Mouse (Mus musculus): ENCODE data around the gene Tac1.
"Not testable (repeated sequence)": the region's sequence is repeated elsewhere in the genome, so short reads cannot be mapped to it uniquely, and the experiment has no call there.

Gene Tac1

DNA sequence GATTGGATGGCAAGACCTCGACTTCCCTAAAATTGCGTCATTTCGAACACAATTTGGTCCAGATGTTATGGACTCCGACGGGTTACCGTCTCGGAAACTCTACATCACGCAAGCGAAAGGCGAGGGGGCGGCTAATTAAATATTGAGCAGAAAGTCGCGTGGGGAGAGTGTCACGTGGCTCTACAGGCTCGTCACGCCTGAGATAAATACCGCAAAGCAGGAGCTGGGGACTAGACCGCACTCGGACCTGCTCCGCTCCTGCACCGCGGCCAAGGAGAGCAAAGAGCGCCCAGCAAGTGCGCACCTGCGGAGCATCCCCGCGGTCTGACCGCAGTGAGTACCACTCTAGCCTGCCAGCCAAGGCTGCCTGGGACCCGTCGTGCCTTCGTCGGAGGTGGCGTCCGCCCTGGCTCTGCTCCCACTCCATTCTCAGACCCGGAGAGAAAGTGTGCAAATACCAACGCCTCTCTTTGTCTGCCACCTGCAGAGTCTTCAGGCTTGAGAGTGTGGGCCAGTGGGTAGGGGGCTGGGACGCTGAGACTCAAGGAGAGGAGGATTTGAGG lies at the start of gene Tac1:
Gene Tac1 (plus strand): TSS at position 51 of the 563 bp plus-strand sequence.
- DNase-seq (ENCODE audit: low spot score): peak; percentile 10

GRCm38 (mm10) chr6:7543511-7543910 lies 11.2 kb upstream of the Tac1 start:
- DNase-seq (ENCODE audit: low spot score): not testable (repeated sequence)

DNA sequence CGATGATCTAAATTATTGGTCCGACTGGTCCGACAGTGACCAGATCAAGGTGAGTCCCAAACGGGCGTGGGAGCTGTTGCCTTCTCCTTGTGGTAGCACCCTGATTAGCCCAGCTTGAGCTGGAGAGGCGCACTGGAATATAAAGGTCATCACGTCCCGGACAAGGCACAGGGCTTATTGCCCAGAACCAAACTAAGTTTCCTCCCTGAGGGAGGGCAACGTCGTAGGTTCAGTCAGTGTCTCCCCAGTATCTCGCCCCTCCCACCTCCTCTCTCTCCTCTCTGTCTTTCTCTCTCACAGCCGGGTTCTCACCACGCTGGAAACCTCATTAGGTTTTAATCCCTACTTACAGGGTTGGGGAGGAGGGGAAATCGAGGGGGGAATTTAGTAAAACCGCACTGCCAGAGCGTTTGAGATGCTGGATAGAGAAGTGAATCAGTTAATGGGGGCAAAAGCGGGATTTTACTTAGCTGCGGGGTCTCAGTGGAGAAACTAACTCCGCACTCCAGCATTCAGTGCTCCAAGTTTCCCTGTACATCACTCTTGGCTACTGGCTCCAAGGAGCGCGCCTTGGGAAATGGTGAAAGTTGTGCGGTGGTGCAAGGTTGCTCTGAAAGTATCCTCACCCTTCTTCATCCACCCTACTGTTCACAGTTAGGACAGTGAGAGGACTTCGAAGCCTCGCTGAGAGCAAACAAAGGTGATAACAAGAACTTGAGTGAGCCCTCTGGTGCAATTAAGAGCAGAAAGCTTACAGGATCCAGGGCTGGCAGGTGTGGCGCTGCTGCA lies 1.2 kb downstream of the Tac1 start:
- DNase-seq (ENCODE audit: low spot score): peak; percentile 8

- DNase-seq (ENCODE audit: low spot score): no peak
Measured at GRCm38 (mm10) chr6:7558164-7558563, 3.5 kb downstream of the Tac1 start.

DNA sequence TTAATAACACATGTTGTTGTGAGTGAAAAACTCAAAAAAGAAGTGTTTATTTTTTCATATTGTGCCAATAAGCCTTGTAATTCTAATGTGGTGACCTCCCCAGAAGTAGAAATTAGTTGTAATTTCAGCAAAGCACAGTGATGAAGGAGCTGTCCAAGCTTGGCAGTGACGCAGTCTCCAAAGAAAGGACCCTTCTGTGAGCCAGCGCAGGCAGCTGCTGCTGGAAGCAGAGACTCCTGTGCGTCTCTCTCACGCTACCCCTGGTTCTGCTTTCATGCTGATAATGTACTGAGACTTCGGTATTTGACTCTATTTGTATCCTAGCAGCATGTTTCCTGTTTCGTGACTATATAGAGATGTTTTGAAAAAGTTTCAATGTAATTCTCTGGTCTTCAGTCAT lies 7.8 kb downstream of the Tac1 start:
- DNase-seq (ENCODE audit: low spot score): no peak

DNA sequence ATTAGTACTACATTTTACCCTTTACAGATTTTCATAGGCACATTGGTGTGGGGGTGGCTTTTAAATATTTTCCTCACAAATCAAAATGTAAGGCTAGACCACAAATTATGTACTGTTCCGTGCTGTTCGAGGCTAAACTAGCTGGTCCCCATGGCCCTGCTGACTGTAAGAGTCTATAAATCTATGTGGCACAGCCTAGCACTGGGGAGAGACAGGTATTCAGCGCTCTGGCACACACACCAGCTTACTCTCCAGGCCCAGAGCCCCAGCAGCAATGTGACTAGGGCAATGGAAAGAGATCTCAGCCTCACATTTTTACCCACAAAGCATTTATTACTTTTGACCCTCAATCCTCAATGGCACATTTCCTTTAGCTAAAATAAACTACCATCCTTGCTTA lies 9.9 kb downstream of the Tac1 start:
- DNase-seq (ENCODE audit: low spot score): no peak

DNA sequence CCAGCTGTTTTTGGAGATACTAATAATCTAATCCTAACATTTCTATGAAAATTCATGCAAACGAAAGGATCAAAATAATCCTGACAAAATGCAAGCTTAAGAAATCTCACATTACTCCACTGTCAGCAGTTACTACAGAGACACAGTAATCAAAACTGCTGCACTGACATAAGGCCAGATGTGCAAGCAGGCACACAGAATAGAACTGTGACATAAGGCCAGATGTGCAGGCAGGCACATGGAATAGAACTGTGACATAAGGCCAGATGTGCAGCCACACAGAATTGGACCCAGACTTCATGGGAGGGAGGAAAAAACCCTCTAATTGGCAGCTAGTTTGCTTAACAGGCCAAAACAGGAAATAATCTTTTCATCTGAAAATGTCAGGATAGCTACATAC lies 16.5 kb downstream of the Tac1 start:
- DNase-seq (ENCODE audit: low spot score): no peak

DNA sequence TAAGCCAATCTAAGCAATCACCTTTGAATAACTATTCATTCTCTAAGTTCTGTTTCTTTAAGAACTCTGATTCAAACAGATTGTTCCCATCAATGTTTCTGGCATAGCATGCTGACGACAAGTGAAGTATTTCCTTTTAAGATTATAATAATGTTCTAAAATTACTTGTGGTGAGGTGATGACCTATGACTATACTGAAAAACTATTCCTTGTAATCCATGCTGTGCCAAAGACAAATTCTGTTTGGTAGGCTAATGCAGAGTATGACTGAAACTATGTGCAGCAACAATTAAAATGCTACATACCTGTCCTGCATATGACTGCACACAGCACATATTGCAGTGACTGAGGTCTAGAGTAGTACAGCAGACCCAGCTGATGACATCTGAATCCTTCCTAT lies 23.4 kb downstream of the Tac1 start:
- no peak for DNase-seq (ENCODE audit: low spot score)

DNA sequence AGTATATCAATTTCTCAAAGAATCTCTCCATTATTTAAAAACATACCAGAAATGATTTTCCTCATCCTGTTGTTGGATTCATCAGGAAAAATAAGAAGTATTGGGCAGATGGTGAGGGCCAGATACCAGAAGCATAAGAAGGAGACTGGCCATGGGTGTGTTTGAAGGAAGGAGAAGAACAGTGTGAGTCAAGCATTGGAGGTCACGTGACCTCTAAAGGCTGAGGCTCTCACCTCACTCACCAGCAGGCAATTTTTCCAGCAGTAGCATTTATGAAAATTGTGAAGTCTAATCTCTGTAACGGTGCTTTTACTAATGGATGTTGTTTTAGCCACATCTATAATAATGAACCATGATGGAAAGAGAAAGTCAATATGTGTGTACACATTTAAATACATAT lies 39.8 kb downstream of the Tac1 start:
- DNase-seq (ENCODE audit: low spot score): no peak

DNA sequence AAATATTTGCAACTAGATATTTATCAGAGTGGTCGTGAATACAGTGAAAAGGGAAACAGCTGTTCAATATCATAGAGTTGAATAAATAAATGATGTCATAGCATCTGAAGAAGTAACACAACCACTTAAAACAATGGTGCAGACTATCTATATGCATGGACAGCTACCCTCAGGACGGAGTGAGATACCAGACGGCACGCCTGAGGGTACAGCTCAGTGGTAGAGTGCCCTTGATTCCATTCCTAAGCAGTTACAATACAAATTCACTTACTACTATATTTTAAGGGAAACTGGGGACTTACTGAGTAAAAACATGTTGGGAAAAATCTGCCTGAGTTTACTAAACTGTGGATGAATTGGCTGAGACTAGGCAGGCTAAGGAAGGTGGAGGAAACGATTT lies 43.7 kb downstream of the Tac1 start:
- no peak for DNase-seq (ENCODE audit: low spot score)

DNA sequence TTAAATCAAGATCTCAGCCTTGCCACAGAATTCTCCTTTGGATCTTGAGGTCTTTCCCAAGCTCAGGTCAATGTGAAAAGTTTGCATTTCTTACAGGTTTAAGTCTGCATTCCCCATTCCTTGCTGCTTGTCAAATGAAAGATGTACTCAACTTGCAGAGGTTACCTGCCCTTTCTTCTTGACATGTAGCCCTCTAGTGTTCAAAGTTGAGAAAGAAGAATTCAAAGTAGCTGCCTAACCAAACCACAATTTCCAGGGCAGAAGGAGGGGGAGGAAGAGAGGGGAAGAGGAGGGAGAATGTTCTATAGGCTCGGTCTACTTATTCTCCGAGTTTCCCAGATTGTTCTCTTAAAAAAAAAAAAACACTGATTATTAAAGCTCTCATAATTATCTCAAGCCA lies 45.5 kb downstream of the Tac1 start:
- DNase-seq (ENCODE audit: low spot score): no peak

DNA sequence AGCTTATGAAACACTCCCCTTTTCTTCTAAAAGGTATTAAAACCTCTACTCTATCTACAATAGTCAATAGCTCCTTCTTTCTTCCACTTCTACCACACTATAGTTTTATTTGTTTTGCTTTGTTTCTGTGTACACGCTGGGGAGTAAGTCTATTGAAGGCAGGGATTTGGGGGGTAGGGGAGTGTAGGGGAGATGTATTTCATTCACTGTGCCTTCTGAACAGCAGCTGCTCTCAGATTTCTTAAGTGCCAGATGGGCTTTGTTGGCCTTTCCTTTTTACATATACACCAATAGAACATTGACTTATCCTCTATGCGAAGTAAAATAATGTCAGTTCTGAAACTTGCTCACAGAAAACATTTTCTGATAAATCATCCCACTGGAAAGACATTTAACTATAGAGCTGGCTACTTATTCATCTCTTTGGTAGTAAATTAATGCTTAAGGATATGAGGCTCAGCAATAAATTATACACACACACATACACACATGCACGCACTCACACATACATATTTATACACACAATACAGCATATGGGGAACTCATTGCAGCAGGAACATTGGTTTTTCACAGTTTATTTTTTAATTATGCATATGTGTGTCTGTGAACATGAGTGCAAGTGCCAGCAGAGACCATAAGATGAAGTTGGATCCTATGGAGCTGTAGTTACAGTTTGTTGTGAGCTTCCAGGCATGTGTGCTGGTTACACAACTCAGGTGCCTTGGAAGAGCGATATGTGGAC lies 46.8 kb downstream of the Tac1 start:
- DNase-seq (ENCODE audit: low spot score): no peak

DNA sequence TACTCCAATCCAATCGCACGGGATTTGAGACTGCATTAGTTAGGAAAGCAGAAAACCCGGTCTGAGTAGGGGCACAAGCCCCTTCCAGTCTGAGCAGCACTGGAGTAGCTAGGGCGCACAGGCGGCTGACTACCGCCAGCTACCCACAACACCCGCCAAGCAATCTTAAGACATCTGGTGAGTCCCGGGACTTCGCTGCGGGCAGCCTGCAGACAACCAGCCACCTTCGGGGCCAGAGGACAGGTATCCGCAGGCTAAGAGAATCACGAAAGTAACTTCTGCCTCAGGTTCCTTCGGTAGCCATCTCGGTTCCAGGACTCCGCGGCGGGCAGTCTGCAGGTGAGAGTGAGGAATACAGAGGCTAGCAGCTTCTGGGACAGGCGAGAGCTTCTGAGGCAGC lies 59.0 kb downstream of the Tac1 start:
- DNase-seq (ENCODE audit: low spot score): not testable (repeated sequence)

Data from ovary, postnatal 36 days (tissue).